In genomic region chr17:90122796-90123481, GRCm38 (mm10) we compare ENCODE assay signal across 17 mouse cellular contexts.
"Had no signal": no experiment of that assay in that cellular context is flagged by ENCODE, and none has a peak within 500 bp of the region (broad histone marks: within the 10 kb centered on the region; RNA-seq: fewer than 3 reads in every experiment).

No protein-coding gene starts in this region.

- H3K27me3 ChIP-seq: midbrain, embryonic 12.5 days; neural tube, embryonic 12.5 days; stomach, embryonic 15.5 days had no signal

- ATAC-seq: midbrain, embryonic 16.5 days had no signal

- H3K4me3 ChIP-seq: midbrain, embryonic 10.5 days; midbrain, embryonic 12.5 days; myocyte; neural tube, embryonic 12.5 days; stomach, embryonic 15.5 days had no signal

- H3K4me1 ChIP-seq: midbrain, embryonic 10.5 days; midbrain, embryonic 12.5 days; neural tube, embryonic 12.5 days; stomach, embryonic 15.5 days had no signal

- H3K9me3 ChIP-seq: midbrain, embryonic 10.5 days; midbrain, embryonic 12.5 days; neural tube, embryonic 12.5 days; stomach, embryonic 15.5 days had no signal

- H3K4me2 ChIP-seq: lung, embryonic 14.5 days; midbrain, embryonic 12.5 days; neural tube, embryonic 12.5 days; stomach, embryonic 15.5 days had no signal

- H3K27ac ChIP-seq: midbrain, embryonic 10.5 days; midbrain, embryonic 12.5 days; neural tube, embryonic 12.5 days; stomach, embryonic 15.5 days; stomach, postnatal 0 days had no signal

- H3K36me3 ChIP-seq: midbrain, embryonic 10.5 days; midbrain, embryonic 12.5 days; neural tube, embryonic 12.5 days; stomach, embryonic 15.5 days had no signal

- DNase-seq: lung, adult 18-20 months; lung, embryonic 14.5 days; lung, postnatal 10 days; lung, postnatal 4 days; midbrain, embryonic 14.5 days; retina, postnatal 1 day; right cerebral cortex, adult 18-20 months; thymus, adult 2 months; thymus, postnatal 25 days; thymus, postnatal 4 days had no signal

- H3K9ac ChIP-seq: lung, embryonic 14.5 days; midbrain, embryonic 12.5 days; neural tube, embryonic 12.5 days; stomach, embryonic 15.5 days had no signal
